Mouse (Mus musculus) CD4-positive naive resting alpha-beta T cell, adult 57 days (primary cell): Measurements from ENCODE around the gene Rreb1. TPM values are rescaled to one million over a fixed set of nuclear protein-coding genes. Genes with fewer than 3 reads are reported as not detected.

Experiments
- total RNA-seq: library from RNA; stranded (reverse); gene quantifications from one replicate; pipeline ENCODE4 v1.2.4, GENCODE M21; 2023

The Rreb1 gene
- total RNA-seq = 48.1 TPM

DNA sequence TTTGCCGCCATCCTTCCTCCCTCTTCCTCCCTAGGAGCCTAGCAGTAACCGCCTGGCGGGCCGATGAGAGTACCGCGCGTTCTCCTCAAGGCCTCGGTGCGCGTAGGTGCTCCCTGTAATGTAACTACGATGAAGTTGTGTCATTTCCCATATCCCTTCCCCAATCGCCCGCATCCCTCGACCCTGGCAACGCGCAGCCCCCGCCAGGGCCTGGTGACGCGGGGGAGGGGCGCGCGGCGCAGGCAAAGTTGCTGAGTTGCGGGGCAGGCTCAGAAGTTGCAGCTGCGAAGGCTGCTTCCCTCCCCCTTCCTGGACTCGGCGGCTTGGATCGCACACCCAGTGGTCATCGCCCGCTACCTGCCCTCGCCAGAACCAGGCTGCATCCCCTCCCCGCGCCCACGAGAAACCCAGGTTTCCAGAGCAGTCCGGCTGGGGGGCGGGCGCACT, at the start of gene Rreb1:
Gene Rreb1, plus strand, starts transcription at position 254 of the 447 bp plus-strand sequence.

DNA sequence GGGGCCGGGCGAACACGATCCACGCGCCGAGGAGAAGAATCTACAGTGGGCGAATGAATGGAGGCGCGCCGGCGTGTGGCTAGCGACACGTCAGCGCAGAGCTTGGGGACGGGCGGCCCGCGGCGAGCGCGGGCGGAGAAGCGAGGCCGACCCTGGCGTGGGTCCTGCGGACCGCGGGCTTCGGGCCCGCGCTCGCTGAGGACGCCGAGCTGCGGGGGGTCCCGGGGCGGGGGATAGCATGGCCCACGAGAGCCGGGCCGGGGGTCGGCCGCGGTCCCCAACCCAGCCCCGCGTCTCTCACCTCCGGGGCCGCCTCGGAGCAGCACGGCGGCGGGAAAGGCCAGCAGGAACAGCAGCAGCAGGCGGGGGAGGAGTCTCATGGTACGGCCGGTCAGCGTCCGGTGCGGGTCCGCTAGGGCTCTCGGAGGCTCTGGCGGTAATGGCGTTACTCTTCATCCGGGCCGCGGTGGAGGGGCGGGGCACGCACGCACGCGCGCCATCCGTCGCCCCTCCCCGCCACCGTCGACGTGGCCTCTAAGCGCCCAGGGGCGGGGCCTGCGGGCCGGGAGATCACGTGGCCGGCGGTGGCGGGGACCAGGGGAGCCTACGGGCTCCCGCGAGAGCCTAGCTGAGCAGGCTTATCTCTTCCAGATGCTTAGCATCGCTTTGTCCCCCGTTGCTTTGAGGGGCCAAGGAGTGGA, 215.7 kb downstream of the Rreb1 start, which contains the start of gene Ssr1:
Gene Ssr1, minus strand, starts transcription at position 514 of the 701 bp plus-strand sequence.

Other genes with a start within 250 kb of the Rreb1 start
- 56.5 TPM for gene Ssr1, start 215.8 kb downstream of the Rreb1 start, total RNA-seq